Mouse (Mus musculus) mouse trophoblast stem cell (cell line): ENCODE measurements around the gene Tmod2.
"Not testable (repeated sequence)": the region's sequence is repeated elsewhere in the genome, so short reads cannot be mapped to it uniquely, and the experiment has no call there.

Experiments
- in situ Hi-C, 2 experiments: fragments of 300-500 bp; cut with MseI, MboI; formaldehyde crosslinking; loops; 2 replicates in 1 of 2; 3 replicates in 1 of 2; pipeline ENCODE4 v1.15.1; 2025

The Tmod2 gene

GRCm38 (mm10) chr9:75553719-75554118 lies 57.4 kb downstream of the Tmod2 start:
- in situ Hi-C loops = no loop called here

GRCm38 (mm10) chr9:75551342-75551741 lies 59.8 kb downstream of the Tmod2 start:
- in situ Hi-C loops = no loop called here

- in situ Hi-C loops = no loop called here
Observed at GRCm38 (mm10) chr9:75549010-75549409, 62.1 kb downstream of the Tmod2 start.

GRCm38 (mm10) chr9:75546885-75547553 lies 64.1 kb downstream of the Tmod2 start:
- in situ Hi-C loops = no loop called here

- in situ Hi-C loops = no loop called here
Observed at GRCm38 (mm10) chr9:75545514-75545913, 65.6 kb downstream of the Tmod2 start.

GRCm38 (mm10) chr9:75541497-75541896 lies 69.6 kb downstream of the Tmod2 start:
- in situ Hi-C loops = no loop called here

GRCm38 (mm10) chr9:75536422-75536821 lies 74.7 kb downstream of the Tmod2 start:
- in situ Hi-C loops = no loop called here

GRCm38 (mm10) chr9:75534431-75534962 lies 76.6 kb downstream of the Tmod2 start:
- in situ Hi-C loops = no loop called here

- in situ Hi-C loops = not testable (repeated sequence)
Observed at GRCm38 (mm10) chr9:75532989-75533388, 78.1 kb downstream of the Tmod2 start.

GRCm38 (mm10) chr9:75532461-75532860 lies 78.7 kb downstream of the Tmod2 start:
- in situ Hi-C loops = no loop called here

GRCm38 (mm10) chr9:75529358-75529757 lies 81.8 kb downstream of the Tmod2 start:
- in situ Hi-C loops = no loop called here

- in situ Hi-C loops = no loop called here
Observed at GRCm38 (mm10) chr9:75528096-75528495, 83.0 kb downstream of the Tmod2 start.

- in situ Hi-C loops = no loop called here
Observed at GRCm38 (mm10) chr9:75527368-75528059, 83.6 kb downstream of the Tmod2 start.

- in situ Hi-C loops = loop anchor here in 1 of 2 experiments (5.0 kb wide), 1 partner anchor 59 kb away; no protein-coding TSS in a partner anchor
Observed at GRCm38 (mm10) chr9:75523646-75524045, 87.5 kb downstream of the Tmod2 start.

- in situ Hi-C loops = loop anchor here in 1 of 2 experiments (5.0 kb wide), 1 partner anchor 60 kb away; no protein-coding TSS in a partner anchor
Observed at GRCm38 (mm10) chr9:75522217-75522616, 88.9 kb downstream of the Tmod2 start.

- in situ Hi-C loops = loop anchor here in 1 of 2 experiments (5.0 kb wide), 1 partner anchor 61 kb away; no protein-coding TSS in a partner anchor
Observed at GRCm38 (mm10) chr9:75521788-75522187, 89.3 kb downstream of the Tmod2 start.

GRCm38 (mm10) chr9:75520940-75521339 lies 90.2 kb downstream of the Tmod2 start:
- in situ Hi-C loops = loop anchor here in 1 of 2 experiments (5.0 kb wide), 1 partner anchor 61 kb away; no protein-coding TSS in a partner anchor

- in situ Hi-C loops = no loop called here
Observed at GRCm38 (mm10) chr9:75517751-75518150, 93.4 kb downstream of the Tmod2 start.
